Mouse (Mus musculus) embryonic facial prominence, embryonic 11.5 days (tissue): ENCODE measurements around the gene Snap47. TPM values are rescaled to one million over a fixed set of nuclear protein-coding genes. Genes with fewer than 3 reads are reported as not detected.
A peak's percentile ranks its signal among the peaks of the same experiment; 100 is the strongest.

Source experiments
- ATAC-seq: fragments of 200-750 bp; cut with Nextera tagmentation; replicated peaks from 2 replicates; pipeline ENCODE4 v1.8.0; 2017; ENCODE audit warnings: low read depth; ENCODE audit not compliant: insufficient number of reproducible peaks, low FRiP score, low TSS enrichment
- DNase-seq: peaks from one replicate; pipeline ENCODE4 v3.0.0-alpha.2; 2015; ENCODE audit warnings: low spot score
- H3K27ac ChIP-seq: fragments of 300-500 bp; sonication (generic); replicated peaks from 2 replicates; pipeline ENCODE4 v1.5.1; 2014; ENCODE audit warnings: mild to moderate bottlenecking, low read depth, low read length, control low read depth
- H3K27me3 ChIP-seq: fragments of 300-500 bp; sonication (generic); 2 replicates; pipeline ENCODE4 v1.6.1; 2014; ENCODE audit warnings: mild to moderate bottlenecking, low read length, moderate library complexity, mixed read lengths; ENCODE audit not compliant: control insufficient read depth, insufficient read depth
- H3K36me3 ChIP-seq: fragments of 300-500 bp; sonication (generic); replicated peaks from 2 replicates; pipeline ENCODE4 v1.6.1; 2014; ENCODE audit warnings: low read depth, mild to moderate bottlenecking, low read length, moderate library complexity, mixed read lengths; ENCODE audit not compliant: control insufficient read depth, insufficient read depth
- H3K4me1 ChIP-seq: fragments of 300-500 bp; sonication (generic); 2 replicates; pipeline ENCODE4 v1.6.1; 2014; ENCODE audit warnings: low read length, mixed read lengths; ENCODE audit not compliant: control insufficient read depth, insufficient read depth
- H3K4me2 ChIP-seq: fragments of 300-500 bp; sonication (generic); 2 replicates; pipeline ENCODE4 v1.6.1; 2014; ENCODE audit warnings: low read depth, mild to moderate bottlenecking, control low read depth, low read length, moderate library complexity
- H3K4me3 ChIP-seq: fragments of 300-500 bp; sonication (generic); 2 replicates; pipeline ENCODE4 v1.5.1; 2014; ENCODE audit warnings: low read depth, low read length, control low read depth
- H3K9ac ChIP-seq: fragments of 300-500 bp; sonication (generic); replicated peaks from 2 replicates; pipeline ENCODE4 v1.6.1; 2014; ENCODE audit warnings: mild to moderate bottlenecking, control low read depth, low read length
- H3K9me3 ChIP-seq: fragments of 300-500 bp; sonication (generic); replicated peaks from 2 replicates; pipeline ENCODE4 v1.6.1; 2016; ENCODE audit warnings: mild to moderate bottlenecking, low read length, inconsistent platforms, mixed read lengths; ENCODE audit not compliant: control insufficient read depth
- WGBS: fragments of 180-500 bp; shearing (Covaris S2); extraction: QIAGEN DNeasy Blood & Tissue Kit; methylation state at CpG from one replicate; pipeline ENCODE4 v1.1.7; 2014; 5-methylcytosine and 5-hydroxymethylcytosine counted together
- polyA plus RNA-seq: library from polyadenylated mRNA; unstranded; fragments of >200 nt; fragmentation: Nextera tagmentation; extraction: Ambion mirVana; gene quantifications from 2 replicates; pipeline ENCODE4 v1.2.1, GENCODE M21; 2014

Gene Snap47
- 177 and 191 TPM in 2 replicates for polyA plus RNA-seq

DNA sequence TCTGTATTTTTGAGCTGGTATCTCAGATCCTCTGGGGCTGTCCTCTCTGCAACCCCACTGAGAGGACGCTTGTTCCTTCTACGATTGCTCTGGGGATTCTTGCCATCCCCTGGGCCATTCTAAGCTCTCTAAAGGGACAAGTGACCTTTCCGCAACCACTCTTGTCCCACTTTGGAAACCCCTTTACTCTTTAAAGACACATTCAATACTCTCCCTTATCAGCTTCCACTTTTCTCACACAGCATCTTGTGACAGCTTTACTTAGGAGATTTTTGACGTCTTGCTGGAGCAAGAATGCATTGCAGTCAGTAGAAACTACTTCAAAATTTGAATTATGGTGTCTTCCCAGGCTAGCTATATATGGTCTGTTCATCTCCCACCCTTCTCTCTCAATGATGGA is at the start of gene Snap47:
TSS of gene Snap47 (minus strand) at position 101 of the 400 bp plus-strand sequence.
- Histone ChIP-seq H3K4me2 (peak within 1 kb of the TSS; percentile 90), H3K36me3 (peaks cover 8% of the 10 kb centered on the region), H3K9me3 (no peaks in the 10 kb centered on the region), H3K27ac (no peak within 1 kb of the TSS; the same call in 1 of the 2 replicates), H3K4me1 (no peaks in the 10 kb centered on the region; the same call in 1 of the 2 replicates), H3K27me3 (no peaks in the 10 kb centered on the region), H3K4me3 (peak within 1 kb of the TSS; percentile 82), H3K9ac (peak within 1 kb of the TSS; percentile 80)
- ATAC-seq (no peak), DNase-seq (no peak)
- 79% methylated on average over 4 of the region's 4 CpGs for WGBS

DNA sequence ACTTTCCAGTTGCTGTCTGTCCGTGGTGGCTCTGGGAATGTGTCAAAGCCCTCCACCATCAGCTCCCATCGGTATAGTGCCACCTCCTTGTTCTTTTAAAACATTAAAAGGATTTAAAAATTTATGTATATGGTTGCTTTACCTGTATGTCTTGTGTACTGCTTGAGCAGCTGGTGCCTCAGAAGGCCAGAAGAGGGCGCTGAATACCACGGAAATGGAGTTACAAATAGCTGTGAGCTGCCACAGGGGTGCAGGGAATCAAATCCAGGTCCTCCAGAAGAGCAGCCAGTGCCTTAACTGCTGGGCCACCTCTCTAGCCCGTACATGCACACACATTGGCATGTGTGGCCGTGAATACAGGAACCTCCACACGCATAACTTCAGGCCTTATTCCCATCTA is 46.8 kb upstream of the Snap47 start:
- Histone ChIP-seq H3K36me3 (peaks cover 11% of the 10 kb centered on the region), H3K4me2 (no peak overlapping the region), H3K9ac (no peak overlapping the region), H3K9me3 (no peaks in the 10 kb centered on the region), H3K4me1 (no peaks in the 10 kb centered on the region), H3K27ac (no peak overlapping the region), H3K27me3 (no peaks in the 10 kb centered on the region), H3K4me3 (no peak overlapping the region)
- ATAC-seq = no peak
- DNase-seq = no peak
- WGBS = 89% methylated on average over 7 of the region's 7 CpGs

DNA sequence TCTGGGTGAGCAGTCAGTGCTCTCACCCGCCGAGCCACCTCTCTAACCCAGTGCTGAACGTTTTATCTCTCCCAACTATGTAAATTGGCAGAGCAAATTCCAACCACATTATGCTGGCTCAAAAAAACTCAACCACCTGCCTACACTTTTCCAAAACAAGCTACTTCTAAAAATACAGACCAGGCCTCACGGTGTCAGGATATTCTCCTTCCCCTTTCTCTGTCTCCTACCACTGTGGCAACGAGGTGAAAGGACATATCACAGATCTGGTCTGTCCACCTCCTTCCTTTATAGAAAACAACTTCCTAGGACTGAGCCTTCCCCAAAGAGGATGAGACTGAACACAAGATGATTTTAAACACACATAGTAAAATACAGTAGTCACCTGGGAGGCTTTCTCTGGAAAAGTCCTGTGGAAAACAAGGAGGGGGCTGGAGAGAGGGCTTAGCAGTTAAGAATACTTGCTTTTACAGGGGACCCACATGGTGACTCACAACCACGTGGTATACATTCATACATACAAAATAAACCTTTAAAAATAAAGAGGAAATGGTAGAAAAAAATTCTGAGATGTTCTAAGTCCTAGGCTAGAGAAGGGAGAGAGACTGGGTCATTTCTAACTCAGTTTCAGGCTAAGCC is 45.8 kb upstream of the Snap47 start:
- no peak for ATAC-seq
- no peak for DNase-seq
- Histone ChIP-seq H3K9ac (no peak overlapping the region), H3K4me1 (no peaks in the 10 kb centered on the region), H3K36me3 (peaks cover 14% of the 10 kb centered on the region), H3K4me3 (no peak overlapping the region), H3K9me3 (no peaks in the 10 kb centered on the region), H3K4me2 (no peak overlapping the region), H3K27ac (no peak overlapping the region), H3K27me3 (no peaks in the 10 kb centered on the region)
- 86% methylated on average over 6 of the region's 6 CpGs for WGBS

DNA sequence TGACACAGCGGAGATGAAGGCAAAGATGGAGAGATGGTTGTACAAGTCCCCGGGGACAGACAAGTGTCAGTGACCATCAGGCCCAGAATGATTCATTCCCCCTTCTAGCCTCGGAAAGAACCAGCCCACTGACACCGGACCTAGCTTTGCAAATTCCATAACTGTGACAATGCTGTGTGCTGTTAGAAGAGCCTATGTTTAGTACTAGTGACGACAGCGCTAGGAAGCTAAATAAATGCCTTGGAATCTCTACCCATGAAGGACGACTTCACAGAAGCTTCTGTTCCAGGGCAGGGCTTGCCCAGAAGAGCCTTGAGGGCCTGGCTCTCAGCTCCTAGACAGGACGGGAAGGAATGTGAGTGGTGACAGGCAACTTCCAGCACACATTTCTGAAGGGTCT is 35.2 kb upstream of the Snap47 start:
- no peaks in the 10 kb centered on the region for H3K4me1 ChIP-seq
- H3K36me3 ChIP-seq = peaks cover 5% of the 10 kb centered on the region; the same call in 1 of the 2 replicates
- no peak overlapping the region for H3K9ac ChIP-seq
- no peak for DNase-seq
- H3K27ac ChIP-seq = no peak overlapping the region
- H3K4me2 ChIP-seq = no peak overlapping the region
- no peaks in the 10 kb centered on the region for H3K27me3 ChIP-seq
- 86% methylated on average over 8 of the region's 8 CpGs for WGBS
- no peak overlapping the region for H3K4me3 ChIP-seq
- no peak for ATAC-seq
- no peaks in the 10 kb centered on the region for H3K9me3 ChIP-seq

DNA sequence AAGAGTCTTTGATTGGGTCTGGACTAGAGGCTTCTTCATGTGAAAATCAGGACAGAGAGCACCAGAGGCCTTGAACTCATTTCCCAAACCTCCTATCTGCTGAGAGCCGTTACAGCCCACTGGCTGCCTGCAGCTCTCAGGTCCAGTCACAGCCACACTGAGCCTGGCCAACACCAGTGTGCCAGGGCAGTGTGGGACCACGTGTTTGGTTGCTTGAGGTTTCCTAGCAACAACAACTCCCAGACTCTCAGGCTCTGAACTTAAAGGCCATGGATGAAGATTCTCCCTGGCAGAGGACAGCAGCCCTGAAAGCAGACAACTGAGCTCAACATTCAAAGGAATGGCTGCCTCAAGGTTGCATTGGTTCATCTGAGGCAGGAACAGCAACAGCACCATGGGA is 34.7 kb upstream of the Snap47 start:
- H3K36me3 ChIP-seq = peaks cover 2% of the 10 kb centered on the region; the same call in 1 of the 2 replicates

DNA sequence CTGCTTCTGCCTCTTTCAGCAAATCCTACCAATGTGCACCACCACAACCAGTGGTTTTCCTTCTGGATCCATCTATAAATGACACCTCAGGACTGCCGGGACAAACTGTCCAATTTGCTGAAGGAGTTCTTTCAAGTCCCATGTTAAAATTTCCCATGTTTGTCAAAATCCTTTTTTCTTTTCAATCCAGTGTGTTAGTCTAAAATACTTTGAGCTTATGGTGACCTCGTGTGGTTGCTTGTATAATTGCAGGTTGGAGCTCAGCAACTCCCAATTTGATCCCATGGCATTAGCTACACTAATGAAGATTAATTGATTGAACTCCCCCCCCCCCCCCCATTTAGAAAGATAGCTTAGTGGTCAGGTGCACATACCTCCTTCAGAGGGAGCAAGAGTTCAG is 32.2 kb upstream of the Snap47 start:
- 14% methylated on average over 2 of the region's 2 CpGs for WGBS
- Histone ChIP-seq H3K27ac (no peak overlapping the region), H3K27me3 (no peaks in the 10 kb centered on the region), H3K4me3 (no peak overlapping the region), H3K36me3 (peaks cover 2% of the 10 kb centered on the region; the same call in 1 of the 2 replicates), H3K4me1 (no peaks in the 10 kb centered on the region), H3K4me2 (no peak overlapping the region), H3K9ac (no peak overlapping the region), H3K9me3 (no peaks in the 10 kb centered on the region)
- DNase-seq (peak; percentile 80), ATAC-seq (no peak)

More for the DNA sequence above, 34.7 kb upstream of the Snap47 start:
- no peak overlapping the region for H3K4me3 ChIP-seq
- WGBS = 58% methylated on average over 2 of the region's 2 CpGs
- H3K9ac ChIP-seq = no peak overlapping the region
- no peaks in the 10 kb centered on the region for H3K9me3 ChIP-seq
- DNase-seq (no peak), ATAC-seq (no peak)
- H3K27ac ChIP-seq = no peak overlapping the region
- no peaks in the 10 kb centered on the region for H3K4me1 ChIP-seq
- H3K27me3 ChIP-seq = no peaks in the 10 kb centered on the region
- no peak overlapping the region for H3K4me2 ChIP-seq

DNA sequence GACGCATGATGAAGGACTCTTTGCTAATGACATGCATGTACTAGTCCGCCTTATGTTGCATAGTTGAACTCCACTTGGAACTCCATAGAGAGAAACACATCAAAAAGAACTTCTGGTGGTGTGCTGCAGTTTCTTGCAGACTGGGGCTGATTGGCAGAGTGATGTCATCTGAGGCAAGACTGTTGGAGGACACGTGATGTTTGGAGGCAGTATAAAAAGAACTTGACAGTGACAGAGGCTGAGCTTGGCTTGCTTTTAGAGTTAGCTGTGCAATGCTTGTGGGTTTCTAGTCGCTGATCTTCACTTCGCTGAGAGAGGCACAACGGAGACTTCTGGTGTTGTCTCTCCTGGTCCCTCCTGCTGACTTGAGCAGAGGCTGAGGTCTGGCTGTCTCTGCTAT is 26.3 kb upstream of the Snap47 start:
- Histone ChIP-seq H3K36me3 (no peaks in the 10 kb centered on the region), H3K27me3 (no peaks in the 10 kb centered on the region), H3K9me3 (no peaks in the 10 kb centered on the region), H3K27ac (no peak overlapping the region), H3K9ac (no peak overlapping the region), H3K4me2 (no peak overlapping the region), H3K4me1 (no peaks in the 10 kb centered on the region), H3K4me3 (no peak overlapping the region)
- WGBS = 73% methylated on average over 6 of the region's 6 CpGs
- no peak for DNase-seq
- ATAC-seq = no peak

DNA sequence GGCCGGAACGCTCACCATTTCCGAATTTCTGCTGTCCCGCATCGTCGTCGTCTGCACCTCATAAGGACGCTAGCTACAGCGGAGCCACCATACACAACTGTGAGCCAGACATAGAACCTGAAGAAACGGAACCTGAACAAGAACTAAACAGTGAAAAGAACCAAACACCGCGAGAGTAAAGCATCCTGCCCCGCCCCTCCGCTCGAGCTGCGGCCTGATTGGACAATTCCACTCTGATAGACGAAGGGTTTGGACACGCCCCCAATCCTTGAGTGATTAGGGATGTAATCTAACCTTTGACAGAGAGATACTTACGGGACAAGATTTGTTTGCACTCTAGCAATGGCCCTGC is 21.3 kb upstream of the Snap47 start, which contains the start of gene Zfp867:
TSS of gene Zfp867 (minus strand) at position 149 of the 352 bp plus-strand sequence.
- under 1% methylated on average over 19 of the region's 19 CpGs for WGBS
- Histone ChIP-seq H3K4me3 (peak within 1 kb of the TSS; percentile 86), H3K9ac (peak within 1 kb of the TSS; percentile 91), H3K27ac (0 out of 2 replicates have a peak within 1 kb of the TSS, but pooled peaks have one; percentile 28), H3K27me3 (no peaks in the 10 kb centered on the region), H3K36me3 (no peaks in the 10 kb centered on the region), H3K4me2 (peak within 1 kb of the TSS; percentile 86), H3K4me1 (no peaks in the 10 kb centered on the region), H3K9me3 (no peaks in the 10 kb centered on the region)
- DNase-seq (peak; percentile 94), ATAC-seq (peak; percentile 64; the same call in 1 of the 2 replicates)
